Mouse (Mus musculus) ES-E14 (cell line): ENCODE measurements at regions not wholly inside any gene's neighbourhood (a gene's known extent, or its start where the extent isn't known, plus 50 kb on each side); places are given as distances from the start of the nearest gene placed in this dataset.

ENCODE experiments used
- DNase-seq: peaks from one replicate; pipeline ENCODE4 v3.0.0-alpha.2; 2013; ENCODE audit warnings: low read depth, low spot score
- H3K27ac ChIP-seq: 2 replicates; pipeline ENCODE4 v1.5.1; 2012; ENCODE audit warnings: low read depth, mild to moderate bottlenecking, low read length, moderate library complexity, mixed read lengths; ENCODE audit not compliant: poor library complexity, insufficient read depth, severe bottlenecking
- H3K36me3 ChIP-seq: 2 replicates; pipeline ENCODE4 v1.6.1; 2012; ENCODE audit warnings: mild to moderate bottlenecking, low read length, moderate library complexity, mixed read lengths; ENCODE audit not compliant: control insufficient read depth, poor library complexity, insufficient read depth, severe bottlenecking
- H3K4me1 ChIP-seq, 2 experiments: fragments of 150-350 bp in 1 of 2; sonication (generic) in 1 of 2; 2 replicates each; pipeline ENCODE4 v1.6.1; 2012; ENCODE audit warnings: low read length in 2 of 2, mild to moderate bottlenecking in 1 of 2, mixed read lengths in 1 of 2; ENCODE audit not compliant: control insufficient read depth in 2 of 2, insufficient read depth in 2 of 2, poor library complexity in 1 of 2
- H3K4me3 ChIP-seq, 2 experiments: fragments of 150-350 bp in 1 of 2; sonication (generic) in 1 of 2; 2 replicates each; pipeline ENCODE4 v1.5.1; 2012; ENCODE audit warnings: low read length in 2 of 2, low read depth in 1 of 2, mild to moderate bottlenecking in 1 of 2, mixed read lengths in 1 of 2; ENCODE audit not compliant: insufficient read depth in 1 of 2, poor library complexity in 1 of 2, severe bottlenecking in 1 of 2
- H3K9ac ChIP-seq: 2 replicates; pipeline ENCODE4 v1.6.1; 2012; ENCODE audit warnings: low read depth, mild to moderate bottlenecking, low read length, mixed read lengths; ENCODE audit not compliant: poor library complexity, insufficient read depth, severe bottlenecking
- H3K9me3 ChIP-seq: fragments of 150-350 bp; sonication (generic); 2 replicates; pipeline ENCODE4 v1.6.1; 2012; ENCODE audit warnings: low read depth, mild to moderate bottlenecking, low read length; ENCODE audit not compliant: control insufficient read depth, insufficient read depth
- CHD2 ChIP-seq: IDR thresholded peaks from 2 replicates; pipeline ENCODE4 v1.6.1; 2014; ENCODE audit warnings: mild to moderate bottlenecking, low read depth, low read length, inconsistent platforms
- HCFC1 ChIP-seq: IDR thresholded peaks from 2 replicates; pipeline ENCODE4 v1.6.1; 2012; ENCODE audit warnings: low read length, inconsistent platforms, borderline replicate concordance; ENCODE audit not compliant: insufficient read depth
- MAFK ChIP-seq: IDR thresholded peaks from 2 replicates; pipeline ENCODE4 v1.6.1; 2014; ENCODE audit warnings: mild to moderate bottlenecking, low read depth, low read length, inconsistent platforms; ENCODE audit not compliant: insufficient read depth
- ZC3H11A ChIP-seq: IDR thresholded peaks from 2 replicates; pipeline ENCODE4 v1.6.1; 2012; ENCODE audit warnings: low read depth, mild to moderate bottlenecking, inconsistent platforms, low read length, borderline replicate concordance
- ZNF384 ChIP-seq: IDR thresholded peaks from 2 replicates; pipeline ENCODE4 v1.6.1; 2012; ENCODE audit warnings: low read depth, low read length, inconsistent platforms
- in situ Hi-C, 2 experiments: fragments of 600-800 bp; cut with MboI; formaldehyde crosslinking; loops; one replicate each; pipeline ENCODE4 v1.15.1; 2025; ENCODE audit warnings: low sequenced_read_pairs in 2 of 2, inconsistent platforms in 1 of 2; ENCODE audit not compliant: unreplicated experiment in 2 of 2

DNA sequence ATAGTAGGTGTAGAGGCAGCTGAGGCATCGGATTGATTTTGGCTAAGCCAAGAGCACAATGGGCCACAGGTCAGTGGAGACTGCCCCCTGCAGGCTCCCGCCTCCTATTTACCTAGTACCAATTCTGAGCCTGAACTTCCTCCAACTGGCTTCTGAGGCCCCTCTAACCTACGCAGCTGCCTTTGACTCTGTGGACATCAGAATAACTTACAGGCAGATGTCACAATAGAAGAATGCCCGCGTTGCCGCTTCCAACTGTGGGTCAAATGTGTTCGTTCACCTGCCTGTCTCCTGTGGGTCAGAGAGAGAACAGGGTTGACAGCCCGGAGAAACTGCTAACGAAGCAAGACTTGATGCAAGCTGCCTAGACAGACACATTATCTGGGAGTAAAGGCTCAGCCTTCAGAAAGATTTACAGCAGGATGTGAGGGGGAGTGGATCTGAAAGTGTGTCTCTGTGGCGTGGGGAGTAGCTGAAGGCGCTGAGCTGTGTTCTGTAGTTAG lies 153.2 kb downstream of the Gm10260 start:
- no peak overlapping the region for H3K9ac ChIP-seq
- TF ChIP-seq CHD2 (no peak), HCFC1 (no peak), MAFK (no peak), ZNF384 (no peak), ZC3H11A (peak; percentile 86)
- no peaks in the 10 kb centered on the region for H3K9me3 ChIP-seq
- no peak overlapping the region for H3K27ac ChIP-seq
- no peak overlapping the region for H3K4me3 ChIP-seq
- peaks cover 7 to 12% of the 10 kb centered on the region in 2 experiments; a peak in 3 of 4 replicates for H3K4me1 ChIP-seq
- peak; percentile 60 for DNase-seq
- in situ Hi-C loops, result loop anchor here (10.0 to 25.0 kb wide), 2 partner anchors 370 to 372 kb away; partner anchors contain the start of gene Enc1 (in 1 of the 2)
- 0 out of 2 replicates have a peak, but pooled peaks cover 2% of the 10 kb centered on the region for H3K36me3 ChIP-seq

DNA sequence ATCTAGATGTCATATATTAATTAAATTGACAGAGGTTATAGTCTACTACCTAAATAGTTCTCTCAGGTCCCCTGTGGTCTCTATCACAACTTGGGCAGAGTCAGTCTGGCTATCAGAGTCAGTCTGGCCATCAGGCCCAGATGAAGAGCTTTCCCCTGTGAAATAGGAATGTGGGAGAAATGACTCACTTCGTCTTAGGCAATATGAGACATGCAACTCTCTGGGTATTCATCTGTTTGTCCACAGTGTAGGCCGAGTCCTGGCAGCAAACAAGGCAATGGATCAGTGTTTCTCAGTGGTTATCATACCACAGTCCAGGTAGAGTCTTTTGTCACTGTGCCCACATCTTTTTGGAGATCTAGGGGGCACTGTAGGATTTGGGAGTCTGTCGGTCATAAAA lies 156.0 kb downstream of the Gm10260 start:
- Histone ChIP-seq H3K36me3 (0 out of 2 replicates have a peak, but pooled peaks cover 2% of the 10 kb centered on the region), H3K9ac (no peak overlapping the region), H3K4me3 (no peak overlapping the region), H3K27ac (no peak overlapping the region), H3K4me1 (peaks cover 13 to 26% of the 10 kb centered on the region in 2 experiments), H3K9me3 (no peaks in the 10 kb centered on the region)
- no peak for DNase-seq
- in situ Hi-C loops, result loop anchor here (10.0 to 25.0 kb wide), 2 partner anchors 367 to 370 kb away; partner anchors contain the start of gene Enc1 (in 1 of the 2)
- no peak for TF ChIP-seq HCFC1
- TF ChIP-seq ZC3H11A, result no peak
- no peak for TF ChIP-seq ZNF384
- no peak for TF ChIP-seq CHD2
- no peak for TF ChIP-seq MAFK

DNA sequence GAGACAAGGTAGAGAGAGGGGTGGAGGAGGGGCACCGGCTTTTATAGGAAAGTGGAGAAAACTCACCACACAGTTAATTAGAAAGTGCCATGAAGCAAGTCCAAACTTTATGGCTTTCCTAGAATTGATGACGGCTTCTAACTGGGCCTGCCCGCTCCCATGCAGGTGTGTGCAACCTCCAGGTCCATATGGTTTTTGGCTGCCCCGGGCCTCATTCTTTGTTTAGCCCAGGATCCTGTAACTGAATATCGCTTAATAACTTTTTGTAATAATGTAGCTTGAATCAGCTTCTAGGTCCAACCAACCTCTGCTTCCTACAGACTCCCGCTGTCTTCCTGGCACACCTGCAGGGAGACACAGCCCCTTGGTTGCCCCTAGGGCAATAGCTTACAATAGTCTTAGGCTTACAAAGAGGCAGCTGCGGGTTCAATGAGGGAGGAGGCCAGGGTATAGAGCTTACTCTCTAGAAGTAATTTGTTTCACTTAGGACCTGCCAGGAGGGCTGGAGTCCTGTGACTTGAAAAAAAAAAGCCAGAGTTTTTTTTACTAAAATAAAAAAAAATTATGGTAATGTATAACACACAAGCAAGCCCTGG lies 159.2 kb downstream of the Gm10260 start:
- no peak for DNase-seq
- Histone ChIP-seq H3K9me3 (no peaks in the 10 kb centered on the region), H3K36me3 (0 out of 2 replicates have a peak, but pooled peaks cover 2% of the 10 kb centered on the region), H3K4me1 (peaks cover 18 to 24% of the 10 kb centered on the region in 2 experiments), H3K4me3 (peak overlapping the region in 1 of 2 experiments; percentile 14; a peak in 1 of 4 replicates), H3K9ac (no peak overlapping the region), H3K27ac (peak overlapping the region; percentile 66; the same call in 1 of the 2 replicates)
- in situ Hi-C loops, result loop anchor here (10.0 to 25.0 kb wide), 2 partner anchors 364 to 366 kb away; partner anchors contain the start of gene Enc1 (in 1 of the 2)
- TF ChIP-seq HCFC1, result no peak
- TF ChIP-seq ZC3H11A, result no peak
- TF ChIP-seq MAFK, result no peak
- no peak for TF ChIP-seq CHD2
- no peak for TF ChIP-seq ZNF384

DNA sequence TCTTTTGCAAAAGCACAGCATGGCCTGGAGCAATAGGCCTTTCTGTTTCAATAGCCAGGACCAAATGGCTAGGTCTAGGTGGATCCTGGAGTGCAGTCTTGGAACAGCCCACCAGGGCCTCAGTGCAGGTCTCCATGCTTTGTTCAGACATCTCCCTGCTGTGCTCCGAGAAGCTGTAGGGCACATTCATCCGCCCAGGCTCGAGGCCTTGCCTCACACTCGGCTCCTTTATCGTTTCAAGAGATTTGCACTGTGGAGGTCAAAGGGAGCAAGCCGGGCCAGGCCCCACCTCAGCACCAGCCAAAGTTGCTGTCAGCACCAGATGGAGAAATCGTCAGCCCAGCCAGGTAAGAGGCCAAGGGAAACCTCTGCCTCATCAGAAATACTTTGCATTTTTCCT lies 160.3 kb downstream of the Gm10260 start:
- Histone ChIP-seq H3K9me3 (no peaks in the 10 kb centered on the region), H3K27ac (peak overlapping the region; percentile 66; the same call in 1 of the 2 replicates), H3K36me3 (0 out of 2 replicates have a peak, but pooled peaks cover 2% of the 10 kb centered on the region), H3K4me3 (peak overlapping the region in 1 of 2 experiments; percentile 24; a peak in 2 of 4 replicates), H3K4me1 (peaks cover 18 to 23% of the 10 kb centered on the region in 2 experiments), H3K9ac (no peak overlapping the region; the same call in 1 of the 2 replicates)
- in situ Hi-C loops, result loop anchor here (10.0 to 25.0 kb wide), 2 partner anchors 363 to 365 kb away; partner anchors contain the start of gene Enc1 (in 1 of the 2)
- TF ChIP-seq CHD2 (no peak), ZNF384 (no peak), MAFK (no peak), HCFC1 (no peak), ZC3H11A (no peak)
- no peak for DNase-seq
